Mouse (Mus musculus) liver, adult 2 months (tissue): ENCODE measurements around the gene Pianp.

Experiments
- CTCF ChIP-seq: fragments of 200-500 bp; IDR thresholded peaks from 2 replicates; pipeline ENCODE4 v1.5.1; 2011; ENCODE audit warnings: low read depth, low read length, control low read depth
- POLR2A ChIP-seq: fragments of 200-500 bp; IDR thresholded peaks from 2 replicates; pipeline ENCODE4 v1.6.1; 2011; ENCODE audit warnings: low read length, control low read depth; ENCODE audit not compliant: insufficient read depth; ENCODE audit errors: extremely low read depth

GRCm38 (mm10) chr6:124992241-124992640 is 4.3 kb upstream of the Pianp start:
- no peak for TF ChIP-seq POLR2A
- TF ChIP-seq CTCF, result no peak
